Mouse (Mus musculus) lung, postnatal 0 days (tissue): ENCODE data around the gene Ppp1r15b. TPM values are rescaled to one million over a fixed set of nuclear protein-coding genes. Genes with fewer than 3 reads are reported as not detected.

Source experiments
- ATAC-seq: fragments of 200-750 bp; cut with Nextera tagmentation; 2 replicates; pipeline ENCODE4 v1.8.0; 2017; ENCODE audit warnings: moderate library complexity
- DNase-seq: peaks from one replicate; pipeline ENCODE4 v3.0.0-alpha.2; 2016; ENCODE audit warnings: low spot score
- H3K27ac ChIP-seq: fragments of 300-500 bp; sonication (generic); 2 replicates; pipeline ENCODE4 v1.5.1; 2014; ENCODE audit warnings: antibody characterized with exemption, mild to moderate bottlenecking, low read length, mixed read lengths
- H3K27me3 ChIP-seq: fragments of 300-500 bp; sonication (generic); replicated peaks from 2 replicates; pipeline ENCODE4 v1.6.1; 2014; ENCODE audit warnings: low read length, mixed read lengths; ENCODE audit not compliant: insufficient read depth
- H3K36me3 ChIP-seq: fragments of 300-500 bp; sonication (generic); 2 replicates; pipeline ENCODE4 v1.6.1; 2014; ENCODE audit warnings: low read length, mixed read lengths; ENCODE audit not compliant: insufficient read depth
- H3K4me1 ChIP-seq: fragments of 300-500 bp; sonication (generic); 2 replicates; pipeline ENCODE4 v1.6.1; 2014; ENCODE audit warnings: antibody characterized with exemption, low read depth, low read length, mixed read lengths; ENCODE audit not compliant: insufficient read depth
- H3K4me2 ChIP-seq: fragments of 300-500 bp; sonication (generic); replicated peaks from 2 replicates; pipeline ENCODE4 v1.6.1; 2014; ENCODE audit warnings: low read depth, mild to moderate bottlenecking, low read length, moderate library complexity, mixed read lengths
- H3K4me3 ChIP-seq: fragments of 300-500 bp; sonication (generic); 2 replicates; pipeline ENCODE4 v1.5.1; 2014; ENCODE audit warnings: low read depth, low read length
- H3K9ac ChIP-seq: fragments of 300-500 bp; sonication (generic); replicated peaks from 2 replicates; pipeline ENCODE4 v1.6.1; 2014; ENCODE audit warnings: low read depth, mild to moderate bottlenecking
- H3K9me3 ChIP-seq: fragments of 300-500 bp; sonication (generic); 2 replicates; pipeline ENCODE4 v1.6.1; 2016; ENCODE audit warnings: low read length, mixed read lengths
- CTCF ChIP-seq: IDR thresholded peaks from 2 replicates; pipeline ENCODE4 v1.5.1; 2016; ENCODE audit warnings: antibody characterized with exemption, mild to moderate bottlenecking
- EP300 ChIP-seq: IDR thresholded peaks from 2 replicates; pipeline ENCODE4 v1.6.1; 2016; ENCODE audit warnings: antibody characterized with exemption, mild to moderate bottlenecking, control low read depth
- WGBS: fragments of 180-500 bp; shearing (Covaris S2); extraction: QIAGEN DNeasy Blood & Tissue Kit; methylation state at CpG from one replicate; pipeline ENCODE4 v1.1.7; 2014; 5-methylcytosine and 5-hydroxymethylcytosine counted together
- polyA plus RNA-seq: library from polyadenylated mRNA; unstranded; fragments of >200 nt; fragmentation: Nextera tagmentation; extraction: Ambion mirVana; gene quantifications from 2 replicates; pipeline ENCODE4 v1.2.1, GENCODE M21; 2015

The Ppp1r15b gene
- polyA plus RNA-seq, 1 experiment from 2014 or later, result 19.5 TPM

DNA sequence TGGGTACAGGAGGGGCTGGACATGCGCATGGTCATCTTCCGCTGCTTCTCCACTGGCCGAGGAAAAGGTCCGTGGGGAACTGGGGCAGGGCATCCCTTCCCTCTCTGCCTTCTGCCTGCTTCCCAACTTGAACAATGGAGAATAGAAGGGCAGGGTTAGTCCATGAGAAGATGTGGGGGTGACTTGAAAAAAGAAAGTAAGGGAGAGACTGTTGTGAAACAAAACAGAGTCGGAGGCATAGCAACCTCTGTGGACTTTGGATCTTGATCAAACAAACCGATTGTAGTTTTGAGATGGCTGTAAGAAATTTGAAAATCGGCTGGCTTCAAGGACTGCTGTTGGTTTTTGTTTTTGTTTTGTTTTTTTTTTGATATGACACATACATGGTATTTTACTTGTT, 37.2 kb upstream of the Ppp1r15b start:
- no peak overlapping the region for H3K9ac ChIP-seq
- H3K27ac ChIP-seq, result no peak overlapping the region
- 74% methylated on average over 7 of the region's 7 CpGs for WGBS
- H3K27me3 ChIP-seq, result no peaks in the 10 kb centered on the region
- TF ChIP-seq CTCF (no peak), EP300 (no peak)
- no peaks in the 10 kb centered on the region; the same call in 1 of the 2 replicates for H3K4me1 ChIP-seq
- no peaks in the 10 kb centered on the region; the same call in 1 of the 2 replicates for H3K36me3 ChIP-seq
- ATAC-seq (no peak), DNase-seq (peak; percentile 70)
- no peak overlapping the region for H3K4me3 ChIP-seq
- H3K4me2 ChIP-seq, result no peak overlapping the region
- H3K9me3 ChIP-seq, result no peaks in the 10 kb centered on the region

GRCm38 (mm10) chr1:133100980-133101798, 29.8 kb upstream of the Ppp1r15b start:
- WGBS, result 31% methylated on average over 17 of the region's 17 CpGs
- no peaks in the 10 kb centered on the region for H3K27me3 ChIP-seq
- TF ChIP-seq CTCF (peak; percentile 88), EP300 (no peak)
- H3K36me3 ChIP-seq, result peaks cover 4% of the 10 kb centered on the region; the same call in 1 of the 2 replicates
- DNase-seq (peak; percentile 80), ATAC-seq (peak; percentile 67)
- no peaks in the 10 kb centered on the region for H3K4me1 ChIP-seq
- no peaks in the 10 kb centered on the region for H3K9me3 ChIP-seq
- peak overlapping the region; percentile 4; the same call in 1 of the 2 replicates for H3K27ac ChIP-seq
- no peak overlapping the region for H3K9ac ChIP-seq
- H3K4me2 ChIP-seq, result no peak overlapping the region
- no peak overlapping the region for H3K4me3 ChIP-seq

- Histone ChIP-seq H3K36me3 (peaks cover 4% of the 10 kb centered on the region; the same call in 1 of the 2 replicates), H3K4me3 (no peak overlapping the region), H3K27me3 (no peaks in the 10 kb centered on the region), H3K4me1 (no peaks in the 10 kb centered on the region), H3K4me2 (no peak overlapping the region), H3K27ac (no peak overlapping the region), H3K9me3 (no peaks in the 10 kb centered on the region), H3K9ac (no peak overlapping the region)
- WGBS, result 85% methylated on average over 5 of the region's 5 CpGs
- DNase-seq (no peak), ATAC-seq (no peak)
- TF ChIP-seq EP300 (no peak), CTCF (no peak)
Observed at GRCm38 (mm10) chr1:133102108-133102507, 28.8 kb upstream of the Ppp1r15b start.

DNA sequence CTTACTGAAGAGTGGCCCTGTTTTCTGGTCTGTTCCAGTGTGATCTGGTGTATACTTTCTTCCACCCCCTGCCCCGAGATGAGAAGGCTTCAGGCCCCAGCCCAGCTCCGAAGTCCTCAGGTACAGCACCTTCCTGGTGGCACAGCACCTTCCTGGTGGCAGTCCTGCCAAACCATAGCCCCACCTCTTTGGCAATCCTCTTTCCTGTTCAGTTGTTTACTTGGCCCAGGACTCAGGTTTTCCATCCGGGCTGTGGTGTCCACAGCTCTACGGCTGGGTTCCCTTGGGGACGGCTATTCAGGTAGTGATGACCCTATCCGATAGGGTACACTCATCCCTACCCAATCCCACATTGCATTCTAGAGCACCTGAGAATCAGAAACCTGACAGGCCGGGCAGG, 27.6 kb upstream of the Ppp1r15b start:
- H3K36me3 ChIP-seq, result peaks cover 4% of the 10 kb centered on the region; the same call in 1 of the 2 replicates
- no peaks in the 10 kb centered on the region for H3K4me1 ChIP-seq
- WGBS, result 87% methylated on average over 7 of the region's 7 CpGs
- H3K4me2 ChIP-seq, result no peak overlapping the region
- H3K27ac ChIP-seq, result no peak overlapping the region
- ATAC-seq (no peak), DNase-seq (no peak)
- no peak overlapping the region for H3K4me3 ChIP-seq
- no peaks in the 10 kb centered on the region for H3K9me3 ChIP-seq
- H3K27me3 ChIP-seq, result no peaks in the 10 kb centered on the region
- H3K9ac ChIP-seq, result no peak overlapping the region
- no peak for TF ChIP-seq CTCF
- TF ChIP-seq EP300, result no peak

DNA sequence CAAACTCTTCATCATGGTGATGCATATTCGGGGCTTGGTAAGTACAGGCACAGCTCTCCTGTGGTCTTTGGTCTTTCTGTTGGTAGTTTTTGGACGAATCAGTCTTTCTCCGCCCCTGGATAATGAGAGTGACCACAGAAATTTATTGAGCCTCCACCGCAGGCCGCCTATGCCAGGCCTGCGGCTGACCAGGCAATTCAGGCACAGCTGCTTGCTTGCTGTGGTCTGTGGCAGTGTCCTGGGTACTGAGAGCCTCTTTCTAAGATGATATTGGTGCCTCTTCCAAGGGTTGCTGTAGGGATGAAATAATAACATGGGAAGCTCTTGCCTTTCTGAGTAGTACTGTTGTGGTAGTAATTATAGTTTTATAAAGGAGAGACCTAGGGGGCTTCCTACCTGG, 27.1 kb upstream of the Ppp1r15b start:
- Histone ChIP-seq H3K4me2 (no peak overlapping the region), H3K4me1 (no peaks in the 10 kb centered on the region), H3K36me3 (peaks cover 4% of the 10 kb centered on the region; the same call in 1 of the 2 replicates), H3K4me3 (no peak overlapping the region), H3K27ac (no peak overlapping the region), H3K27me3 (no peaks in the 10 kb centered on the region), H3K9ac (no peak overlapping the region), H3K9me3 (no peaks in the 10 kb centered on the region)
- ATAC-seq (no peak), DNase-seq (no peak)
- TF ChIP-seq CTCF (no peak), EP300 (no peak)
- 93% methylated on average over 6 of the region's 6 CpGs for WGBS

DNA sequence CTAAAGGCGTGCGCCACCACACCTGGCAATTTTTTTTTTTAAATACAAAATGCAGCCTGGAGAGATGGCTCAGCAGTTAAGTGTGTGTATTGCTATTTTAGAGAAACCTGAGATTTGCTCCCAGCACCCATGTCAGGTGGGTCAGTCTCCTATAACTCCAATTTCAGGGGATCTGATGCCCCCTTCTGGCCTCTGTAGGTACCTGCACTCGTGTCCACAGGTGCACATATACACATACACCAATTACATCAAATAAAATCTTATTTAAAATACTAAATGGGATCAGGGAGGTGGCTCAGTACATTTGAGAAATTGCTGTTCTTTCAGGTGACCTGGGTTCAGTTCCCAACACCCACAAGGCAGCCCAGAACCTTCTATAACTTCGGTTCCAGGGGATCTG, 14.8 kb upstream of the Ppp1r15b start:
- Histone ChIP-seq H3K9me3 (no peaks in the 10 kb centered on the region), H3K4me2 (no peak overlapping the region), H3K27ac (no peak overlapping the region), H3K36me3 (no peaks in the 10 kb centered on the region), H3K27me3 (no peaks in the 10 kb centered on the region), H3K4me1 (peaks cover 7% of the 10 kb centered on the region; the same call in 1 of the 2 replicates), H3K4me3 (no peak overlapping the region), H3K9ac (no peak overlapping the region)
- DNase-seq, result no peak
- WGBS, result 91% methylated on average over 4 of the region's 4 CpGs
- no peak for TF ChIP-seq CTCF
- TF ChIP-seq EP300, result no peak
- ATAC-seq, result no peak
